Mouse (Mus musculus) midbrain, postnatal 0 days (tissue): ENCODE measurements around the gene Galnt9. TPM values are rescaled to one million over a fixed set of nuclear protein-coding genes. Genes with fewer than 3 reads are reported as not detected.

Source experiments
- ATAC-seq: fragments of 200-750 bp; cut with Nextera tagmentation; 2 replicates; pipeline ENCODE4 v1.8.0; 2017; ENCODE audit warnings: moderate number of reproducible peaks, mild to moderate bottlenecking, moderate TSS enrichment, moderate library complexity; ENCODE audit not compliant: low FRiP score
- DNase-seq: peaks from one replicate; pipeline ENCODE4 v3.0.0-alpha.2; 2015; ENCODE audit warnings: low spot score
- H3K27ac ChIP-seq: fragments of 300-500 bp; sonication (generic); 2 replicates; pipeline ENCODE4 v1.5.1; 2014; ENCODE audit warnings: low read depth, mild to moderate bottlenecking, low read length, mixed read lengths
- H3K27me3 ChIP-seq: fragments of 300-500 bp; sonication (generic); 2 replicates; pipeline ENCODE4 v1.6.1; 2014; ENCODE audit warnings: low read length, control low read depth, mixed read lengths; ENCODE audit not compliant: insufficient read depth
- H3K36me3 ChIP-seq: fragments of 300-500 bp; sonication (generic); 2 replicates; pipeline ENCODE4 v1.6.1; 2014; ENCODE audit warnings: low read length, control low read depth, mixed read lengths; ENCODE audit not compliant: insufficient read depth
- H3K4me1 ChIP-seq: fragments of 300-500 bp; sonication (generic); 2 replicates; pipeline ENCODE4 v1.6.1; 2014; ENCODE audit warnings: mild to moderate bottlenecking, control low read depth, antibody characterized with exemption, low read length, mixed read lengths; ENCODE audit not compliant: insufficient read depth
- H3K4me2 ChIP-seq: fragments of 300-500 bp; sonication (generic); 2 replicates; pipeline ENCODE4 v1.6.1; 2014; ENCODE audit warnings: low read depth, mild to moderate bottlenecking, low read length, mixed read lengths; ENCODE audit not compliant: poor library complexity, severe bottlenecking
- H3K4me3 ChIP-seq: fragments of 300-500 bp; sonication (generic); 2 replicates; pipeline ENCODE4 v1.5.1; 2014; ENCODE audit warnings: low read depth, mild to moderate bottlenecking, low read length, moderate library complexity
- H3K9ac ChIP-seq: fragments of 300-500 bp; sonication (generic); replicated peaks from 2 replicates; pipeline ENCODE4 v1.6.1; 2014; ENCODE audit warnings: mild to moderate bottlenecking, low read length, moderate library complexity, mixed read lengths; ENCODE audit not compliant: poor library complexity, severe bottlenecking
- H3K9me3 ChIP-seq: fragments of 300-500 bp; sonication (generic); 2 replicates; pipeline ENCODE4 v1.6.1; 2016; ENCODE audit warnings: low read length, control low read depth
- CTCF ChIP-seq: IDR thresholded peaks from 2 replicates; pipeline ENCODE4 v1.5.1; 2016; ENCODE audit warnings: antibody characterized with exemption, mild to moderate bottlenecking
- WGBS: fragments of 180-500 bp; shearing (Covaris S2); extraction: QIAGEN DNeasy Blood & Tissue Kit; methylation state at CpG from one replicate; pipeline ENCODE4 v1.1.7; 2014; 5-methylcytosine and 5-hydroxymethylcytosine counted together
- polyA plus RNA-seq: library from polyadenylated mRNA; unstranded; fragments of >200 nt; fragmentation: Nextera tagmentation; extraction: Ambion mirVana; gene quantifications from 2 replicates; pipeline ENCODE4 v1.2.1, GENCODE M21; 2015
- total RNA-seq: library from RNA; depleted of rRNA; stranded (reverse); fragments of >200 nt; gene quantifications from 2 replicates; pipeline ENCODE4 v1.2.3, GENCODE M21; 2014

Galnt9 gene
- total and polyA plus RNA-seq, 2 experiments from 2014 or later = 23.1 to 34.0 TPM

- DNase-seq (no peak), ATAC-seq (no peak)
- H3K9me3 ChIP-seq = no peaks in the 10 kb centered on the region
- no peak overlapping the region for H3K27ac ChIP-seq
- no peak overlapping the region for H3K4me3 ChIP-seq
- H3K27me3 ChIP-seq = no peaks in the 10 kb centered on the region
- H3K36me3 ChIP-seq = no peaks in the 10 kb centered on the region
- 79% methylated on average over 4 of the region's 4 CpGs for WGBS
- H3K9ac ChIP-seq = no peak overlapping the region
- TF ChIP-seq CTCF = no peak
- H3K4me1 ChIP-seq = no peaks in the 10 kb centered on the region
- no peak overlapping the region for H3K4me2 ChIP-seq
Observed at GRCm38 (mm10) chr5:110523296-110523695, 20.9 kb upstream of the Galnt9 start.

DNA sequence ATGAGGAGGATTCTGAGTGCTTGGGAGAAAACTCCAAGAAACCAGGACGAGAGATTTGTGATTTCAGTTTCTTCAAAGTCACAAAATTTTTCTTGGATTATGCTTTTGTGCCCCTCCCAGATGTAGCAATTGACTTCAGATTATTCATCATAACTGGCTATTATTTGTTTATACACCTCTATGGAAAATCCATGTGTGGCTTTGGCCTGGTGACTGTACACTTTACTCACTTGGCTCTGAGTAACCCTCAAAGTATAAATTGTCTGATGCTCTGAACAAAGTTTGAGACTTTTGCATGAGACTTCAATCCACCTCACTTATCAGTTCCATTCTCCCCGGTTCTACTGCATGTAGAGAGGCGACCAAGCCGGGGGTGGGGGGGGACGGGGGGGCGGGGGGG lies 18.5 kb upstream of the Galnt9 start:
- ATAC-seq = no peak
- TF ChIP-seq CTCF = no peak
- H3K4me1 ChIP-seq = no peaks in the 10 kb centered on the region
- no peak overlapping the region for H3K4me3 ChIP-seq
- no peak overlapping the region for H3K27ac ChIP-seq
- DNase-seq = no peak
- H3K27me3 ChIP-seq = no peaks in the 10 kb centered on the region
- no peaks in the 10 kb centered on the region for H3K9me3 ChIP-seq
- no peak overlapping the region for H3K9ac ChIP-seq
- H3K4me2 ChIP-seq = no peak overlapping the region
- 79% methylated on average over 6 of the region's 6 CpGs for WGBS
- no peaks in the 10 kb centered on the region for H3K36me3 ChIP-seq

DNA sequence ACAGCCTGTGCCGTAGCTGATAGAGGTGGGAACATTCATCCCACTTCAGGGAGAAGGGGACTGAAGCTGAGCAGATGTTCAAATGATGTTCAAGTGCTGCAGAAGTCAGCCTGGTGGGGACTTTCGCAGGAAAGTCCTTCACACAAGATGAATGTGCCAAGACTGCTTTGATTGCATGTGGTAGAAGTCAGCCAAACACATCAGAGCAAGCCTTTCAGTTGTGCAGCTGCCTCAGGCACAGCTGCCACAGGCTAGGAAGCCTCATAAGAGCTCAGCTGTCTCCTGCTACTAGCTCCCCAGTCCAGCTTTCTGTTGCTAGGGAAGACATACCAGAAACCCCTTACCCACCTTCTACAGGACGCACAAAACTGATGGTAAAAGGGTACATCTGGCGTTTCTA lies 17.6 kb upstream of the Galnt9 start:
- no peaks in the 10 kb centered on the region for H3K4me1 ChIP-seq
- H3K9ac ChIP-seq = no peak overlapping the region
- H3K27me3 ChIP-seq = no peaks in the 10 kb centered on the region
- no peak overlapping the region for H3K27ac ChIP-seq
- no peak for TF ChIP-seq CTCF
- ATAC-seq (no peak), DNase-seq (peak; percentile 28)
- 81% methylated on average over 4 of the region's 4 CpGs for WGBS
- H3K36me3 ChIP-seq = no peaks in the 10 kb centered on the region
- no peaks in the 10 kb centered on the region for H3K9me3 ChIP-seq
- H3K4me2 ChIP-seq = no peak overlapping the region
- H3K4me3 ChIP-seq = no peak overlapping the region

DNA sequence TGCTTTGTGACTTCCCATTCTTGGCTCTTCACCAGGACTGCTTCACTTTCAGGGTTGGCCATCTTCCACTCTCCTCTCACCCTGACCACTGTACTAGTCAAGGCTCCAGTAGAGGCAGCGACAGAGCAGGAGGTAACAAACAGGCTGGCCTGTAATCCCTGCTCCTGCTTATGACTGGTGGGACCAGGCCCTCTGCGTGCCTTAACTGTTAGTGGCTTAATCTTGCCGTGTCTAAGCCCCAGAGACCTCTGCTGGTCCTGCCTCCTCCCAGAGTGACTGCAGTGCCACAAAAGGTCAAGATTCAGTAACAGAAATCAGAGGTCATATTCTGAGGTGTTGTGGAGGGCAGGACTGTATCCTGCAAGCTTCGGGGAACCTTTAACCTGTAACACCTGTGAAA lies 13.1 kb upstream of the Galnt9 start:
- H3K9me3 ChIP-seq = no peaks in the 10 kb centered on the region
- no peak overlapping the region for H3K9ac ChIP-seq
- DNase-seq (no peak), ATAC-seq (no peak)
- H3K36me3 ChIP-seq = no peaks in the 10 kb centered on the region
- 67% methylated on average over 4 of the region's 4 CpGs for WGBS
- no peak overlapping the region for H3K27ac ChIP-seq
- no peak overlapping the region for H3K4me2 ChIP-seq
- H3K4me3 ChIP-seq = no peak overlapping the region
- no peaks in the 10 kb centered on the region for H3K4me1 ChIP-seq
- TF ChIP-seq CTCF = no peak
- no peaks in the 10 kb centered on the region for H3K27me3 ChIP-seq

DNA sequence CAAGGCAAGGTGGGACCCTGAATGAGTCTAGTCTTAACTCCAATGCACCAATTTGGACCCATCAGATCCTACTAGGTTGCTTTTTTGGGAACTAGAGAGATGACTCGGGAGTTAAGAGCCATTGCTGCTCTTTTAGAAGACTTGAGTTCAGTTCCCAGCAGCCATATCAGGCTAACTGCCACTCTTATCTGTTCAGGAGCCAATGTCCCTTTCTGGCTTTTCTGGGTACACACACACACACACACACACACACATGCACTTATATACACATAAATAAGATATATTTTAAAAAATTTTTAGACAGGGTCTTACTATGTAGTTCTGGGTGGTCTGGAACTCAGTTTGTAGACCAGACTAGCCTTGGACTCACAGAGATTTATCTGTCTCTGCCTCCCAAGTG lies 9.8 kb upstream of the Galnt9 start:
- Histone ChIP-seq H3K9ac (no peak overlapping the region), H3K4me2 (no peak overlapping the region), H3K4me1 (no peaks in the 10 kb centered on the region), H3K9me3 (no peaks in the 10 kb centered on the region), H3K36me3 (no peaks in the 10 kb centered on the region), H3K27me3 (no peaks in the 10 kb centered on the region), H3K4me3 (no peak overlapping the region), H3K27ac (no peak overlapping the region)
- DNase-seq (no peak), ATAC-seq (no peak)
- WGBS = 87% methylated on average over 1 of the region's 1 CpGs
- no peak for TF ChIP-seq CTCF

DNA sequence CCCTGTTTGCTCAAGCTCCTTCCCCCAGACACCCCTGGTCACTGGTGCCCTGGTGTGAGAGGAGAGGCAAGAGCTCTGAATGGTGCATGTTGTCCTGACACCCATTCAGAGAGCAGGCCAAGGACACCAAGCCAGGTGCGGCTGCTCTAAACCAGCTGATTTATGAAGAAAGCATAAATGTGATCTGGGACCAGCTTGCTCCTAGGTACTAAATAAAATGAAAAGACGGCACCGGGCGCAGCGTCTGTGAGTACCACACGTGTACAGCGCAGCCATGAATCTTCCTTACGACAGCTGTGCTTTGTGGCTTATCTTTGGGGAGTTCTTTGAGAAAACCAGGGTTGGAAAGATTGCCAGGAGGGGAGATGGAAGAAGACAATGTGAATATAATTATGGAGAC lies 8.2 kb upstream of the Galnt9 start:
- no peak for TF ChIP-seq CTCF
- Histone ChIP-seq H3K27ac (no peak overlapping the region), H3K9me3 (no peaks in the 10 kb centered on the region), H3K36me3 (no peaks in the 10 kb centered on the region), H3K27me3 (no peaks in the 10 kb centered on the region), H3K9ac (no peak overlapping the region), H3K4me1 (no peaks in the 10 kb centered on the region), H3K4me3 (no peak overlapping the region), H3K4me2 (no peak overlapping the region)
- 86% methylated on average over 8 of the region's 8 CpGs for WGBS
- no peak for ATAC-seq
- no peak for DNase-seq

DNA sequence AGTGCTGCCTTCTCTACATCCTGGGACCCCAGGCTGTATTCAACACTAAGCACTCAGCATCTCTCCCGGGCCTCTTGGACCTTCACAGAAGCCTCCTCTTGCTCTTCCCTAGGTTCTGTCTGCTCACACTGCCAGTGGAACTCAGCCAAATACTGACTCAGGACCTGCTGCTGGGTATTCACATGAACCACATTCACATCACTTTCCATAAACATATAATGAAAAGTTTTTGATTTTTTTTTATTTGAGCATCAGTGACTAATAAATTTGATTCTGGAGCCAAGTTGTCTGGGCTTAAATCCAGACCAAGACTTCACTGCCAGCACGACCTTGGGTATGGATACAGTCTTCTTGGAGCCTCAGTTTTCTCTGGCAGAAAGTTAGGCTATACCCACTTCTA lies 3.2 kb upstream of the Galnt9 start:
- ATAC-seq (no peak), DNase-seq (no peak)
- no peaks in the 10 kb centered on the region; the same call in 1 of the 2 replicates for H3K27me3 ChIP-seq
- no peak for TF ChIP-seq CTCF
- no peak overlapping the region for H3K4me3 ChIP-seq
- H3K9ac ChIP-seq = no peak overlapping the region
- no peaks in the 10 kb centered on the region for H3K36me3 ChIP-seq
- H3K9me3 ChIP-seq = no peaks in the 10 kb centered on the region
- WGBS = 69% methylated on average over 2 of the region's 2 CpGs
- H3K4me2 ChIP-seq = no peak overlapping the region
- no peak overlapping the region for H3K27ac ChIP-seq
- peaks cover 11% of the 10 kb centered on the region; the same call in 1 of the 2 replicates for H3K4me1 ChIP-seq
